Mouse (Mus musculus) Patski (cell line): ENCODE results near the gene Gjb1. TPM values are rescaled to one million over a fixed set of nuclear protein-coding genes. Genes with fewer than 3 reads are reported as not detected.

Source experiments
- ATAC-seq: fragments of 100-300 bp; one replicate; pipeline ENCODE4 v1.8.0; 2021
- CTCF ChIA-PET: fragments of 350-600 bp; sonication (Branson Sonifier 250); formaldehyde crosslinking; loops from one replicate; lab custom pipeline; 2022; ENCODE audit warnings: inconsistent platforms; lab: Charles Lee
- POLR2A ChIA-PET: fragments of 350-600 bp; sonication (Branson Sonifier 250); formaldehyde crosslinking; loops from one replicate; lab custom pipeline; 2022; ENCODE audit warnings: antibody characterized with exemption, inconsistent platforms; lab: Charles Lee
- DNase-seq: peaks from one replicate; pipeline ENCODE4 v3.0.0-alpha.2; 2011; ENCODE audit warnings: low read depth, low spot score
- H3K27me3 ChIP-seq: fragments of 371-371 bp; one replicate; pipeline ENCODE4 v1.5.1; 2021
- CTCF ChIP-seq: fragments of 100-300 bp; IDR thresholded peaks from one replicate; pipeline ENCODE4 v1.5.1; 2021
- in situ Hi-C: fragments of 300-500 bp; cut with MboI; formaldehyde crosslinking; loops from 3 replicates; pipeline ENCODE4 v1.11.1; 2018; ENCODE audit warnings: low pct_unique_long_range_greater_than_20kb, mixed read lengths
- polyA plus RNA-seq: library from polyadenylated mRNA; unstranded; gene quantifications from one replicate; pipeline ENCODE4 v1.2.3, GENCODE M21; 2021

Gene Gjb1
- polyA plus RNA-seq, 1 experiment from 2014 or later = 0.18 TPM

DNA sequence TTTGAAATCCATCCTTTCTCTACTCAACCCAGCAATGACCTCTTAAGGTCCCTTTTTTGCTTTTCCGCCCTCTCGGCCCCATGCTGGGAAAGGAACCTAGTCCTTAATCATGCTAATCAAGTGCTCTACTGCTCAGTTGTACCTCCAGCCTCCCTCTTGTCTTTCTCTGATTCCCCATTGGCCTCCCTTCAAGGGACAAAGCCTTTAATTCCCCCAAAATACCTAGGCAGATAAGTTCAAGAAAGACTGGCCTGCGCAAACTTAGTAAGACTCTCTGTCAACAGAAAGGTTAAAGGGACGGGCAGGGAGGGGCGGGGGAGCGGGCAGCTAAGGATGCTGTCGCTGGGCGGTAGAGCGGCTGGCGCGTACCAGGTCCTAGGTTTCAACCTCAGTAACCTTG lies 20.3 kb downstream of the Gjb1 start:
- peaks cover 5% of the 10 kb centered on the region for H3K27me3 ChIP-seq
- DNase-seq (no peak), ATAC-seq (no peak)
- in situ Hi-C loops = no loop called here
- no peak for TF ChIP-seq CTCF
- CTCF ChIA-PET = no interaction called here
- POLR2A ChIA-PET = no interaction called here

DNA sequence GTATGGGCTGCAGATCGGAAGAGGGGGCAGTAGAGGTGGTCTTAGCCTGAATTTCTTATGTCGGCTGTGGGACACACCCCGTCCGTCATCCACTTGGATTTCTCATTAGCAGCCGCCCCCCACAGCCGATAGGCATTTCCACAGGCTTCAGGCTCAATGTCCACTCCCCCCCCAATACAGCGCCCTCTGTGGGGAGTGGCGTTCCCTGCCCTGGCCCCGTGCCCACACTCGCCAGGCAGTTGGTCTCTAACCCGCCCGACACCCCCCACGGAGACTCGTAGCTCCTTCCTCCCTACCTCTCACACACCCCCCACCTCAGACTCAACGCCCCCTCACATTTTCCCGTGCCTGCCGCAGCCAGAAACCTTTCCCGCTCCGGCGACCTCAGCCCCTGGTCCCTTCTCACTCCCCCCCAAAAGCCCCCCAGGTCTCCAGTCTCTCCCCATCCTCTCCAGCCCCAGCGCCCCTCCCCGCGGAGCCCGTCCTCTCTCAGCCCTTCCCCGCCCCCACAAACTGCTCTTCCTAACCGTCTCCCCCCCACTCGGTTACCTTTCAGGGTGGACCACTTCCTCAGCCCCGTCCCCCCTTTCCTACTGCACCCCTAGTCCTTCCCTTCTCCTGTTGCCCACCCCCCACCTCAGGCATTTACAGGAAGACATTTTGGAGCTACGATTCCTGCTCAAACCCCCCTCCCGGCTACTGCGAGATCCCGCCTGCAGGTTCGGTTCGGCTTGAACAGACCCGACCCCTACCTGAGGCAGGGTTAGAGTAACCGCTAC lies 43.0 kb downstream of the Gjb1 start:
- in situ Hi-C loops = no loop called here
- POLR2A ChIA-PET = interaction anchor here (1.1 to 1.3 kb wide), 2 partner anchors 10 to 11 kb away, joined by 3 to 4 read pairs; partner anchors contain the start of gene Nono
- ATAC-seq (no peak), DNase-seq (no peak)
- no peak for TF ChIP-seq CTCF
- CTCF ChIA-PET = interaction anchor here (1.0 kb wide), 1 partner anchor 9 kb away, joined by 3 read pairs; the partner anchor contains the start of gene Nono
- H3K27me3 ChIP-seq = no peaks in the 10 kb centered on the region

DNA sequence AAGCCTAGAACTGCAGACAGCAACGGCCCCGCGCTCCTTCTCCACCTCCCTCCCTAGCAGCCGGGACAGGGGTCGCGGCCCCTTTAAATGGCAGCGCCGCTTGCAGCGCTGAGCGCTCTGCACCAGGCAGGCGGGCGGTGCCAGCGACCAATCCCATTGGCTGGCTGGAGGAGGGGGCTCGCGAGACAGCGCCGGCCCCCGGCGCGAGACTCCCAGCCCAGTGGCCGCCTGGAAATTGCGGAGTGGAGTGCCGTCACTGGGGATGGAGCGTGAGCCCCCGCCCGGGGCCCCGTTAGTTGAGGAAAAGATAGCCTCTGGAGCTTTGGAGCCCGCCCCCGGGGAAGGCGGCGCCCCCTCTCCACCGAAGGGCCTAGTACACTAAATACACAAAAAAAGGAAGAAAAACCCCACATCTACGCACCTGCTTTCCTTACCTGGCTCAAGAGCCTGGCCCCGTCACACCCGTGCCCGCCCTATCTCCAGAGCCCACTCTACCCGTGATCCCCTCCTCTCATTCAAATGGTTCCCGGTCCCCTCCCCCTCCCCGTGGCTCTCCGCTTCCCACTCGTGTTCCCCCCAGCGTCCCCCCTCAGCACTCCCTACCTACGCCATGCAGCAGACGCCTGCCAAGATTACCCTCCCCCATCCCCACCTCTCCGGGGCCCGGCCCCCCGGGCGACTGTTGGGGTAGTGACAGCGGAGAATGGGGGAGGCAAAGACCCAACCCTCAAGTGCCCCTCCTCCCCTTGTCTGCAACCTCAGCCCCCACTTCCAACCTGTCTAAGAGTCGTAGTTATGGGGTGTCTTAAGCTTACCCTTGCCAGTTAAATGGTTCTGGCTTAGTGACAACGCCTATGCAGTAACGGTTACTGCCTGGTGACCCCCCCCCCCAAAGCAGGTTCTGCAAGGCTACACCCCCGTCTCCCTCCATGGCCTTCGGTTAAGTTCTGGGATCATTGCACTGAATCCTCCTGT lies 43.8 kb downstream of the Gjb1 start:
- DNase-seq = no peak
- peak; percentile 74 for ATAC-seq
- no peak for TF ChIP-seq CTCF
- in situ Hi-C loops = no loop called here
- POLR2A ChIA-PET = interaction anchor here (0.6 to 1.3 kb wide), 3 partner anchors 9 to 13 kb away, joined by 3 to 4 read pairs (median 4); partner anchors contain the start of gene Nono
- CTCF ChIA-PET = interaction anchor here (1.0 kb wide), 1 partner anchor 8 kb away, joined by 3 read pairs; the partner anchor contains the start of gene Nono
- H3K27me3 ChIP-seq = no peaks in the 10 kb centered on the region

DNA sequence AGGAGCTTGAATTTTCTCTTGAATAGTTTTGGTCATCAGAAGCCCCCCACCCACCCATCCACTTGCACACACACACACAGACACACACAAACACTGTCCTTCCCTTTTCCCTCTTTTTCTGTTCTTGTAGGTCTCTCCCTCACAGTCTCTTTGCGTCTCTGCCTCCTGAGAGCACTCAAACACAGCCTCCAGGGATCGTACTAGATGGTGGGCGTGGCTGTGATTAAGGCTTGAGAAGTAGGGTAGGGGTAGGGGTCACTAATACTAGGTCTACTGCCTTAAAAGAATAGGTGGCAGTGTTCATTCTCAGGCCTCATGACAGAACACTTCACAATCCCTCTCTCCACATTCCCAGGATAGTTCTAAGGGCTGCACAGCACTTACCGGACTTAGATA lies 44.5 kb downstream of the Gjb1 start, which contains the start of gene Zmym3:
Gene Zmym3, minus strand, starts transcription at position 150 of the 396 bp plus-strand sequence.
- ATAC-seq (no peak), DNase-seq (no peak)
- in situ Hi-C loops = no loop called here
- TF ChIP-seq CTCF = no peak
- POLR2A ChIA-PET = interaction anchor here (0.6 kb wide), 1 partner anchor 13 kb away, joined by 4 read pairs; no protein-coding TSS in a partner anchor
- H3K27me3 ChIP-seq = no peaks in the 10 kb centered on the region
- CTCF ChIA-PET = no interaction called here

DNA sequence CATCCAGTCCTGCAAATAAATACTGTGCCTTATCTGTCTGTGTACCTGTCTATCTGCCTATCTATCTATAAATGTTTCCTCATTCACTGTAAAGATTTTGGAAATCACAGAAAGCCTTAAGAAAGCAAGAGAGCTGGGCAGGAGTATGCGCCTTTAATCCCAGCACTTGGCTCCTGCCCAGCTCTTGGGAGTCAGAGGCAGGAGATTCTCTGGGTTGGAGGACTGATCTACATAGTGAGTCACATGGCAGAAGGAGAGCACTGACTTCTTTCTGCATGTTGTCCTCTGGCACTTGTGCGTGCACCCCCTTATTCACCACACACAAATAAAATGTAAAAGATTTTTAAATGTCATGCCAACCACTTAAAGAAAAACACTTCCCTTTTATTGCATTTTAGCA lies 47.3 kb downstream of the Gjb1 start:
- TF ChIP-seq CTCF = no peak
- POLR2A ChIA-PET = no interaction called here
- ATAC-seq (no peak), DNase-seq (no peak)
- no peaks in the 10 kb centered on the region for H3K27me3 ChIP-seq
- in situ Hi-C loops = no loop called here
- CTCF ChIA-PET = no interaction called here

DNA sequence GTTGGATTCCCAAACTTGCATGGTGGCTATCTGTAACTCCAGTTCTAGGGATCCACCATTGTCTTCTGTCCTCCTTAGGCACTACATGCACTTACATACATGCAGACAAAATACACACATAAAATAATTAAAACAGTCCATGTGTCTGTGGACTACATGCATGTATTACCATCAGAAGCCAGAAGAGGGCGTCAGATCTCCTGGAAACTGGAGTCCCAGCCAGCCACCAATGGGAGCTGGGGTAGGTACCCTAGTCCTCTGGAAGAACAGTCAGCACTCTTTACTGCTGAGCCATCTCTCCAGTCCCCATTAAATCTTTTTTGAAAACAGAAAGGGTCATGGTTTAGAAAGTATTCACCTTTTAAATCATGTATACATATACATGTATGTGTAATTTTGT lies 51.6 kb downstream of the Gjb1 start:
- ChIA-PET CTCF (interaction anchor here (1.4 to 1.5 kb wide), 4 partner anchors 9 to 296 kb away, joined by 3 to 5 read pairs (median 4); no protein-coding TSS in a partner anchor), POLR2A (interaction anchor here (1.0 kb wide), 1 partner anchor 10 kb away, joined by 3 read pairs; no protein-coding TSS in a partner anchor)
- no peak for TF ChIP-seq CTCF
- in situ Hi-C loops = no loop called here
- DNase-seq = no peak
- ATAC-seq = no peak
- H3K27me3 ChIP-seq = no peaks in the 10 kb centered on the region

DNA sequence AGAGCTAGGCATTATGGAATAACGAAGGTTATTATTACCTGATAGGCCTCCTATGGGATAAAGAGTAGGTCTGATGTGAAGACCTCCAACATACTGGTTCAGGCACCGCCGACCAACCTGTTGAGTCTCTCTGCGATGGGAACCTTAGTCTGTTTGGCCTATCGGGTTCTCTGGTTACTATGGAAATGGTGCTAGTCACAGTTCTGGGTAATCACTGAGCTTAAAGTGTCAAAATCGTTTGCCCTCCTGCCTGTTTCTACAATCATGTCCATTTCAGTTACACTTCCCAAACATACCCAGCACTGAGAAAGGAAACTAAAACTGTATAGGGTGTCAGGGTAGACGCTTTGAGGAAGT lies 52.6 kb downstream of the Gjb1 start:
- no peaks in the 10 kb centered on the region for H3K27me3 ChIP-seq
- ChIA-PET POLR2A (interaction anchor here (1.0 kb wide), 2 partner anchors 10 to 16 kb away, joined by 3 to 4 read pairs; no protein-coding TSS in a partner anchor), CTCF (interaction anchor here (1.4 to 1.5 kb wide), 2 partner anchors 10 to 27 kb away, joined by 3 to 5 read pairs; no protein-coding TSS in a partner anchor)
- no peak for ATAC-seq
- in situ Hi-C loops = no loop called here
- no peak for DNase-seq
- no peak for TF ChIP-seq CTCF

DNA sequence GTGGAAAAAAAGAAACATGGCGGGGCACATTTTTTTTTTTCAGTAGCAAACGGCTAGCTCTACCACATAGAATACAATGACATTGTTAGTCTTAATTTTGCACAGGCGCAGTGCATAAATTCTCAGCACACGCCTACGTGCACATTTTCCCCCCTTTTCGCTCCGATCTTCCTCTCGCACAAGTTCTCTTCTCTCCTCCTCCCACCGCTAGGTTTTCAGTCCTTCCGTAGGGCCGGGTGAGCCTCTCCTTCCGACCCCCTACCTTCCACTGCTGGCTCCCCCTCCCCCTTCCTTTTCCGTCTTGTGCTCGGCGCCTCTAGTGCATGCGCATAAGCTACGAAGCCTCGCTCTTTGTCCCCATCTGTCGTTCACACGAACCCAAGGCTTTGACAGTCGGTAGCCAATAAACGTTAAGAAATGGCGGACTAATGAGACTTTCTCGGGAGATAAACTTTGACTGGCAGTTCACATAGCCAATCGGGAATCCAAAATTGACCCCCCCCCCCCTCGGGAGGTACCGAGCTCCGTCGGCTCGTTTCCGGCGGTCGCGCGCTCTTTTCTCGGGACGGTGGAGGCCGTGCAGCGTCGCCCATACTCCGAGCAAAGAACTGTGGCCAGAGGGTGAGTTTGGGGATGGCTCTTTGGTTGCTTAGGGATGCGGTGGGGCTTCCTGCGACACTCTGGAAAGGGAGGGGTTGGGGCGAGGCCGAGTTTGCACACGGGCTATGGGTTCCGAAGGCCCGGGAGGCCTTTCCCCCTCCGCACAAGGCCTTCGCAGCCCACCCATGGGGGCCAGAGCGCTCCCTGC lies 53.2 kb downstream of the Gjb1 start, which contains the start of gene Nono:
Gene Nono, plus strand, starts transcription at position 177 of the 808 bp plus-strand sequence.
- peak; percentile 85 for DNase-seq
- CTCF ChIA-PET = interaction anchor here (1.4 kb wide), 1 partner anchor 10 kb away, joined by 3 read pairs; no protein-coding TSS in a partner anchor
- H3K27me3 ChIP-seq = no peaks in the 10 kb centered on the region
- TF ChIP-seq CTCF = no peak
- POLR2A ChIA-PET = interaction anchor here (1.0 kb wide), 3 partner anchors 10 to 16 kb away, joined by 3 to 4 read pairs (median 4); no protein-coding TSS in a partner anchor
- in situ Hi-C loops = no loop called here
- ATAC-seq = peak; percentile 88

DNA sequence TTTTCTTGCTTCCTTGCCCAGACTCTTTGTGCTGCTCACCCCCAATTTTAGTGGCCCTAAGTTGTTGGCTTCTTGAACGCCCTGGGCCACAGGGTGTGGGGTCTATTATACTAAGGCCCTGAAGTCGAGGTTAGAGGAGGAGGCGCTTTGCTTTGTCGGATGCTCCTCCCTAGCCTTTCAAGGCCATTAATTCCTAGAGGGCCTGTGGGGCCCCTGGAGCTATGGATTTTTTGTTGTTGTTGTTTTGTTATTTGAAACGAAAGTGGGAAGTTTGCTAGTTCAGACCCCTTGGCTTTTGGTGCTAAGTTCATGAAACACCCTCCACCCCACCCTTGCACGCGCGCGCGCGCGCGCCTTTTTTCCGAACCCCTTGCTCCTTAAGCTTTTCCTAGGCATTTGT lies 53.8 kb downstream of the Gjb1 start:
- peak; percentile 25 for ATAC-seq
- in situ Hi-C loops = no loop called here
- no peak for DNase-seq
- POLR2A ChIA-PET = interaction anchor here (1.0 kb wide), 1 partner anchor 11 kb away, joined by 4 read pairs; no protein-coding TSS in a partner anchor
- CTCF ChIA-PET = no interaction called here
- H3K27me3 ChIP-seq = no peaks in the 10 kb centered on the region
- TF ChIP-seq CTCF = no peak

Other genes starting within 250 kb of the Gjb1 start
- 75.1 TPM for gene Snx12, start 153.8 kb upstream of the Gjb1 start, polyA plus RNA-seq
- gene Foxo4, start 121.8 kb upstream of the Gjb1 start, polyA plus RNA-seq = 32.6 TPM
- gene Gm614, start 112.4 kb upstream of the Gjb1 start, polyA plus RNA-seq = not detected
- 0.13 TPM for gene Il2rg, start 108.1 kb upstream of the Gjb1 start, polyA plus RNA-seq
- not detected for gene Gm20489, start 107.4 kb upstream of the Gjb1 start, polyA plus RNA-seq
- gene Med12, start 102.3 kb upstream of the Gjb1 start, polyA plus RNA-seq = 57.5 TPM
- 0.09 TPM for gene Nlgn3, start 77.2 kb upstream of the Gjb1 start, polyA plus RNA-seq
- gene Zmym3, start 44.5 kb downstream of the Gjb1 start, polyA plus RNA-seq = 60.5 TPM
- gene Nono, start 52.9 kb downstream of the Gjb1 start, polyA plus RNA-seq = 278 TPM
- 0.36 TPM for gene Itgb1bp2, start 72.7 kb downstream of the Gjb1 start, polyA plus RNA-seq
- 59.5 TPM for gene Taf1, start 156.4 kb downstream of the Gjb1 start, polyA plus RNA-seq